Mouse (Mus musculus) intestine, postnatal 0 days (tissue): ENCODE results near the gene Bbs9. TPM values are rescaled to one million over a fixed set of nuclear protein-coding genes. Genes with fewer than 3 reads are reported as not detected.

ENCODE experiments used
- ATAC-seq: fragments of 200-750 bp; cut with Nextera tagmentation; 2 replicates; pipeline ENCODE4 v1.8.0; 2017; ENCODE audit warnings: mild to moderate bottlenecking, moderate TSS enrichment, moderate library complexity
- H3K27ac ChIP-seq: fragments of 300-500 bp; sonication (generic); 2 replicates; pipeline ENCODE4 v1.5.1; 2014; ENCODE audit warnings: mild to moderate bottlenecking, low read depth, low read length, moderate library complexity
- H3K27me3 ChIP-seq: fragments of 300-500 bp; sonication (generic); replicated peaks from 2 replicates; pipeline ENCODE4 v1.6.1; 2014; ENCODE audit warnings: low read length, mixed read lengths; ENCODE audit not compliant: control insufficient read depth, insufficient read depth
- H3K36me3 ChIP-seq: fragments of 300-500 bp; sonication (generic); 2 replicates; pipeline ENCODE4 v1.6.1; 2014; ENCODE audit warnings: mild to moderate bottlenecking, moderate library complexity; ENCODE audit not compliant: control insufficient read depth, insufficient read depth
- H3K4me1 ChIP-seq: fragments of 300-500 bp; sonication (generic); replicated peaks from 2 replicates; pipeline ENCODE4 v1.6.1; 2014; ENCODE audit warnings: antibody characterized with exemption, low read length, mixed read lengths; ENCODE audit not compliant: control insufficient read depth, insufficient read depth
- H3K4me2 ChIP-seq: fragments of 300-500 bp; sonication (generic); replicated peaks from 2 replicates; pipeline ENCODE4 v1.6.1; 2014; ENCODE audit warnings: low read depth, mild to moderate bottlenecking, moderate library complexity
- H3K4me3 ChIP-seq: fragments of 300-500 bp; sonication (generic); 2 replicates; pipeline ENCODE4 v1.5.1; 2014; ENCODE audit warnings: low read depth, low read length
- H3K9ac ChIP-seq: fragments of 300-500 bp; sonication (generic); 2 replicates; pipeline ENCODE4 v1.6.1; 2014; ENCODE audit warnings: mild to moderate bottlenecking, low read depth, low read length
- H3K9me3 ChIP-seq: fragments of 300-500 bp; sonication (generic); 2 replicates; pipeline ENCODE4 v1.6.1; 2016; ENCODE audit warnings: mixed run types; ENCODE audit not compliant: control insufficient read depth
- CTCF ChIP-seq: sonication (generic); IDR thresholded peaks from 2 replicates; pipeline ENCODE4 v1.5.1; 2016; ENCODE audit warnings: low read depth, mild to moderate bottlenecking, control low read depth, antibody characterized with exemption, moderate library complexity
- WGBS: fragments of 180-500 bp; shearing (Covaris S2); extraction: QIAGEN DNeasy Blood & Tissue Kit; methylation state at CpG from one replicate; pipeline ENCODE4 v1.1.7; 2014; 5-methylcytosine and 5-hydroxymethylcytosine counted together
- polyA plus RNA-seq: library from polyadenylated mRNA; unstranded; fragments of >200 nt; fragmentation: Nextera tagmentation; extraction: Ambion mirVana; gene quantifications from 2 replicates; pipeline ENCODE4 v1.2.1, GENCODE M21; 2015

Bbs9 gene
- polyA plus RNA-seq, 1 experiment from 2014 or later = 4.9 TPM

- Histone ChIP-seq H3K9ac (no peak overlapping the region), H3K4me1 (no peaks in the 10 kb centered on the region), H3K4me3 (no peak overlapping the region), H3K4me2 (no peak overlapping the region), H3K36me3 (no peaks in the 10 kb centered on the region), H3K9me3 (no peaks in the 10 kb centered on the region), H3K27ac (no peak overlapping the region), H3K27me3 (no peaks in the 10 kb centered on the region)
- no peak for TF ChIP-seq CTCF
- 83% methylated on average over 9 of the region's 9 CpGs for WGBS
- ATAC-seq = no peak
Measured at GRCm38 (mm10) chr9:22789380-22790168, 314.1 kb downstream of the Bbs9 start.

DNA sequence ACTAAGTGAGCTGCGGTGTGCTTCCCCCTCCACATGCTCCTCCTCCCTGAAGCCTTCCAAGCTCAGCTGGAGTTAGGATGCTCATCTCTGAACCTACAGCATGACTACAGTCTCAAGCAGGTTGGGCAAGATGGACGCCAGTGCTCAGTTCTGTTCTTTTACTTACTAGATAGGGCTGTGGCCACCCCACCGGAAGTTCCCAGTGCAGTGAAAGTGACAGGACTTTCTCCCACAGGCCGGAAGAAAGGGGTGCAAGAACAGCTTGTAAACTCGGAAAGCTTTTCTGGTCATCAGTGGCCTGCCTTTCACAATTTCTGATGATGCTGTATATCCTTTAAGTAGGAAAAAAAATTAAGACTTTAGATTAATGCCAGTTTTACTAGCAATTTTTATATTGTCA lies 315.7 kb downstream of the Bbs9 start:
- Histone ChIP-seq H3K9ac (no peak overlapping the region), H3K27me3 (no peaks in the 10 kb centered on the region), H3K9me3 (no peaks in the 10 kb centered on the region), H3K4me1 (no peaks in the 10 kb centered on the region), H3K4me3 (no peak overlapping the region), H3K4me2 (no peak overlapping the region), H3K36me3 (no peaks in the 10 kb centered on the region), H3K27ac (no peak overlapping the region)
- TF ChIP-seq CTCF = no peak
- no peak for ATAC-seq
- 92% methylated on average over 5 of the region's 5 CpGs for WGBS

GRCm38 (mm10) chr9:22791750-22792149 lies 316.2 kb downstream of the Bbs9 start:
- Histone ChIP-seq H3K4me1 (no peaks in the 10 kb centered on the region), H3K4me3 (no peak overlapping the region), H3K27me3 (no peaks in the 10 kb centered on the region), H3K9ac (no peak overlapping the region), H3K27ac (no peak overlapping the region), H3K9me3 (no peaks in the 10 kb centered on the region), H3K4me2 (no peak overlapping the region), H3K36me3 (no peaks in the 10 kb centered on the region)
- ATAC-seq = no peak
- 83% methylated on average over 9 of the region's 9 CpGs for WGBS
- no peak for TF ChIP-seq CTCF

- no peak overlapping the region for H3K27ac ChIP-seq
- no peaks in the 10 kb centered on the region for H3K4me1 ChIP-seq
- no peak for TF ChIP-seq CTCF
- no peaks in the 10 kb centered on the region for H3K9me3 ChIP-seq
- no peaks in the 10 kb centered on the region for H3K36me3 ChIP-seq
- no peak for ATAC-seq
- H3K27me3 ChIP-seq = no peaks in the 10 kb centered on the region
- 72% methylated on average over 7 of the region's 7 CpGs for WGBS
- no peak overlapping the region for H3K4me2 ChIP-seq
- no peak overlapping the region for H3K9ac ChIP-seq
- H3K4me3 ChIP-seq = no peak overlapping the region
Measured at GRCm38 (mm10) chr9:22793698-22794097, 318.2 kb downstream of the Bbs9 start.

GRCm38 (mm10) chr9:22800675-22801074 lies 325.2 kb downstream of the Bbs9 start:
- ATAC-seq = no peak
- no peak for TF ChIP-seq CTCF
- 58% methylated on average over 7 of the region's 7 CpGs for WGBS

GRCm38 (mm10) chr9:22805981-22806380 lies 330.5 kb downstream of the Bbs9 start:
- Histone ChIP-seq H3K27ac (no peak overlapping the region), H3K27me3 (no peaks in the 10 kb centered on the region), H3K9ac (no peak overlapping the region), H3K4me1 (no peaks in the 10 kb centered on the region), H3K36me3 (no peaks in the 10 kb centered on the region), H3K4me2 (no peak overlapping the region), H3K9me3 (no peaks in the 10 kb centered on the region), H3K4me3 (no peak overlapping the region)
- no peak for ATAC-seq
- 65% methylated on average over 1 of the region's 1 CpGs for WGBS
- TF ChIP-seq CTCF = no peak

More at GRCm38 (mm10) chr9:22800675-22801074, 325.2 kb downstream of the Bbs9 start:
- Histone ChIP-seq H3K9ac (no peak overlapping the region), H3K4me3 (no peak overlapping the region), H3K36me3 (no peaks in the 10 kb centered on the region), H3K9me3 (no peaks in the 10 kb centered on the region), H3K4me1 (no peaks in the 10 kb centered on the region), H3K4me2 (no peak overlapping the region), H3K27me3 (no peaks in the 10 kb centered on the region), H3K27ac (no peak overlapping the region)
